Mouse (Mus musculus) midbrain, embryonic 15.5 days (tissue): ENCODE measurements at regions not wholly inside any gene's neighbourhood (a gene's known extent, or its start where the extent isn't known, plus 50 kb on each side); places are given as distances from the start of the nearest gene placed in this dataset.

Experiments
- ATAC-seq: fragments of 200-750 bp; cut with Nextera tagmentation; replicated peaks from 2 replicates; pipeline ENCODE4 v1.8.0; 2017; ENCODE audit warnings: moderate TSS enrichment
- H3K27ac ChIP-seq: fragments of 300-500 bp; sonication (generic); 2 replicates; pipeline ENCODE4 v1.5.1; 2015; ENCODE audit warnings: mild to moderate bottlenecking, inconsistent platforms
- H3K27me3 ChIP-seq: fragments of 300-500 bp; sonication (generic); replicated peaks from 2 replicates; pipeline ENCODE4 v1.6.1; 2015; ENCODE audit warnings: inconsistent platforms
- H3K36me3 ChIP-seq: fragments of 300-500 bp; sonication (generic); replicated peaks from 2 replicates; pipeline ENCODE4 v1.6.1; 2015; ENCODE audit warnings: inconsistent platforms
- H3K4me1 ChIP-seq: fragments of 300-500 bp; sonication (generic); 2 replicates; pipeline ENCODE4 v1.6.1; 2015; ENCODE audit warnings: inconsistent platforms
- H3K4me2 ChIP-seq: fragments of 300-500 bp; sonication (generic); 2 replicates; pipeline ENCODE4 v1.6.1; 2015; ENCODE audit warnings: inconsistent platforms, mild to moderate bottlenecking, moderate library complexity
- H3K4me3 ChIP-seq: fragments of 300-500 bp; sonication (generic); 2 replicates; pipeline ENCODE4 v1.5.1; 2015; ENCODE audit warnings: mild to moderate bottlenecking, inconsistent platforms
- H3K9ac ChIP-seq: fragments of 300-500 bp; sonication (generic); 2 replicates; pipeline ENCODE4 v1.6.1; 2015; ENCODE audit warnings: mild to moderate bottlenecking, inconsistent platforms
- H3K9me3 ChIP-seq: fragments of 300-500 bp; sonication (generic); 2 replicates; pipeline ENCODE4 v1.6.1; 2016; ENCODE audit warnings: inconsistent platforms
- WGBS: fragments of 180-500 bp; shearing (Covaris S2); methylation state at CpG from one replicate; pipeline ENCODE4 v1.1.7; 2015; ENCODE audit warnings: mixed read lengths; 5-methylcytosine and 5-hydroxymethylcytosine counted together

- H3K9ac ChIP-seq: no peak overlapping the region
- no peak overlapping the region for H3K4me3 ChIP-seq
- peak overlapping the region; percentile 56 for H3K27ac ChIP-seq
- 0 out of 2 replicates have a peak, but pooled peaks cover 5% of the 10 kb centered on the region for H3K4me1 ChIP-seq
- H3K4me2 ChIP-seq: no peak overlapping the region
- H3K27me3 ChIP-seq: no peaks in the 10 kb centered on the region
- H3K9me3 ChIP-seq: no peaks in the 10 kb centered on the region
- WGBS: 37% methylated on average over 11 of the region's 11 CpGs
- no peaks in the 10 kb centered on the region for H3K36me3 ChIP-seq
- ATAC-seq: peak; percentile 66; the same call in 1 of the 2 replicates
Measured at GRCm38 (mm10) chrX:10883729-10884464, 169.1 kb downstream of the Mid1ip1 start.

GRCm38 (mm10) chrX:10892815-10893214, 178.0 kb downstream of the Mid1ip1 start:
- no peaks in the 10 kb centered on the region for H3K36me3 ChIP-seq
- H3K4me2 ChIP-seq: no peak overlapping the region
- H3K27me3 ChIP-seq: no peaks in the 10 kb centered on the region
- no peak overlapping the region for H3K27ac ChIP-seq
- 80% methylated on average over 3 of the region's 3 CpGs for WGBS
- no peaks in the 10 kb centered on the region for H3K4me1 ChIP-seq
- no peak for ATAC-seq
- no peaks in the 10 kb centered on the region for H3K9me3 ChIP-seq
- H3K4me3 ChIP-seq: no peak overlapping the region
- no peak overlapping the region for H3K9ac ChIP-seq

GRCm38 (mm10) chrX:10896193-10896955, 181.6 kb downstream of the Mid1ip1 start:
- H3K4me1 ChIP-seq: no peaks in the 10 kb centered on the region
- no peak overlapping the region for H3K4me2 ChIP-seq
- H3K9ac ChIP-seq: no peak overlapping the region
- WGBS: 78% methylated on average over 5 of the region's 5 CpGs
- no peak overlapping the region for H3K27ac ChIP-seq
- no peak for ATAC-seq
- no peaks in the 10 kb centered on the region for H3K36me3 ChIP-seq
- no peaks in the 10 kb centered on the region for H3K27me3 ChIP-seq
- H3K4me3 ChIP-seq: no peak overlapping the region
- H3K9me3 ChIP-seq: no peaks in the 10 kb centered on the region

GRCm38 (mm10) chrX:10902686-10903085, 187.9 kb downstream of the Mid1ip1 start:
- Histone ChIP-seq H3K9ac (no peak overlapping the region), H3K4me1 (no peaks in the 10 kb centered on the region), H3K36me3 (no peaks in the 10 kb centered on the region), H3K27me3 (no peaks in the 10 kb centered on the region), H3K4me2 (no peak overlapping the region), H3K9me3 (no peaks in the 10 kb centered on the region), H3K27ac (no peak overlapping the region), H3K4me3 (no peak overlapping the region)
- 91% methylated on average over 4 of the region's 4 CpGs for WGBS
- no peak for ATAC-seq

GRCm38 (mm10) chrX:10904072-10904471, 189.3 kb downstream of the Mid1ip1 start:
- Histone ChIP-seq H3K9me3 (no peaks in the 10 kb centered on the region), H3K9ac (no peak overlapping the region), H3K4me2 (no peak overlapping the region), H3K4me1 (no peaks in the 10 kb centered on the region), H3K36me3 (no peaks in the 10 kb centered on the region), H3K4me3 (no peak overlapping the region), H3K27me3 (no peaks in the 10 kb centered on the region), H3K27ac (no peak overlapping the region)
- ATAC-seq: no peak
- WGBS: 91% methylated on average over 6 of the region's 6 CpGs

- no peaks in the 10 kb centered on the region for H3K9me3 ChIP-seq
- 48% methylated on average over 3 of the region's 3 CpGs for WGBS
- ATAC-seq: no peak
Measured at GRCm38 (mm10) chrX:10904889-10905288, 190.1 kb downstream of the Mid1ip1 start.

GRCm38 (mm10) chrX:10911127-10912061, 196.6 kb downstream of the Mid1ip1 start:
- H3K36me3 ChIP-seq: no peaks in the 10 kb centered on the region
- 0 out of 2 replicates have a peak, but pooled peaks have one; percentile 20 for ATAC-seq
- no peak overlapping the region for H3K27ac ChIP-seq
- H3K9me3 ChIP-seq: no peaks in the 10 kb centered on the region
- H3K4me1 ChIP-seq: no peaks in the 10 kb centered on the region
- no peak overlapping the region for H3K4me3 ChIP-seq
- no peaks in the 10 kb centered on the region for H3K27me3 ChIP-seq
- H3K4me2 ChIP-seq: no peak overlapping the region
- H3K9ac ChIP-seq: no peak overlapping the region
- 66% methylated on average over 14 of the region's 14 CpGs for WGBS

More at GRCm38 (mm10) chrX:10904889-10905288, 190.1 kb downstream of the Mid1ip1 start:
- H3K4me2 ChIP-seq: no peak overlapping the region
- H3K27me3 ChIP-seq: no peaks in the 10 kb centered on the region
- H3K9ac ChIP-seq: no peak overlapping the region
- no peak overlapping the region for H3K27ac ChIP-seq
- H3K4me1 ChIP-seq: no peaks in the 10 kb centered on the region
- no peak overlapping the region for H3K4me3 ChIP-seq
- H3K36me3 ChIP-seq: no peaks in the 10 kb centered on the region
